Mouse (Mus musculus) liver, embryonic 14.5 days (tissue): ENCODE results near the gene Akap13.
"Not testable (repeated sequence)": the region's sequence is repeated elsewhere in the genome, so short reads cannot be mapped to it uniquely, and the experiment has no call there.

Experiments
- CTCF ChIP-seq: IDR thresholded peaks from 2 replicates; pipeline ENCODE4 v1.5.1; 2016; ENCODE audit warnings: antibody characterized with exemption, low read depth, control low read depth
- EP300 ChIP-seq: IDR thresholded peaks from 2 replicates; pipeline ENCODE4 v1.6.1; 2016; ENCODE audit warnings: antibody characterized with exemption, low read depth

DNA sequence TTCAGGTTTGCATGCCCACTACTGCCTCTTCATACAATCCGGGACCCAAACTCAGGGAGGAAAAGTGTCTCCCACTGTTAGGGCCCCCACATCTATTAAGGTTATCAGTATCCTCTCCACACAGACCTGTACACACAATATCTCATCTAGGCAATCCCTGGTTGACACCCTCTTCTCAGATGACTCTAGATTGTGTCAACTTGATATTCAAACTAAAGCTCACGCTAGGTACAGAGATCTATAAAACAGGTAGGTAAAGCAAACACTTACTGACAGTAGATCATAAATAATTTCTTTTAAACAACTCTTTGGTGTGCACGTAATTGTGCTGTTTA lies 333.4 kb downstream of the Akap13 start:
- not testable (repeated sequence) for TF ChIP-seq EP300, CTCF
